Mouse (Mus musculus) cortical plate, adult 2 months (tissue): ENCODE data around the gene Drc1. TPM values are rescaled to one million over a fixed set of nuclear protein-coding genes. Genes with fewer than 3 reads are reported as not detected.

Experiments
- H3K27ac ChIP-seq: fragments of 200-500 bp; 2 replicates; pipeline ENCODE4 v1.5.1; 2012; ENCODE audit warnings: low read length, control low read depth, inconsistent platforms; ENCODE audit not compliant: insufficient read depth
- H3K4me1 ChIP-seq: fragments of 200-500 bp; 2 replicates; pipeline ENCODE4 v1.6.1; 2011; ENCODE audit warnings: low read length; ENCODE audit not compliant: control insufficient read depth, insufficient read depth
- H3K4me3 ChIP-seq: fragments of 200-500 bp; 2 replicates; pipeline ENCODE4 v1.5.1; 2011; ENCODE audit warnings: mild to moderate bottlenecking, low read length, control low read depth; ENCODE audit not compliant: insufficient read depth
- CTCF ChIP-seq: fragments of 200-500 bp; IDR thresholded peaks from 2 replicates; pipeline ENCODE4 v1.5.1; 2011; ENCODE audit warnings: mild to moderate bottlenecking, control low read depth, low read length; ENCODE audit not compliant: insufficient read depth; ENCODE audit errors: extremely low read depth
- POLR2A ChIP-seq: fragments of 200-500 bp; IDR thresholded peaks from 2 replicates; pipeline ENCODE4 v1.6.1; 2011; ENCODE audit warnings: mild to moderate bottlenecking, low read length, control low read depth; ENCODE audit not compliant: insufficient read depth; ENCODE audit errors: extremely low read depth
- polyA plus RNA-seq: library from polyadenylated mRNA; depleted of rRNA; stranded (reverse); fragments of >200 nt; gene quantifications from 2 replicates; pipeline ENCODE4 v1.2.3, GENCODE M21; 2012

Drc1 gene
- polyA plus RNA-seq, 1 experiment: 12.2 TPM

DNA sequence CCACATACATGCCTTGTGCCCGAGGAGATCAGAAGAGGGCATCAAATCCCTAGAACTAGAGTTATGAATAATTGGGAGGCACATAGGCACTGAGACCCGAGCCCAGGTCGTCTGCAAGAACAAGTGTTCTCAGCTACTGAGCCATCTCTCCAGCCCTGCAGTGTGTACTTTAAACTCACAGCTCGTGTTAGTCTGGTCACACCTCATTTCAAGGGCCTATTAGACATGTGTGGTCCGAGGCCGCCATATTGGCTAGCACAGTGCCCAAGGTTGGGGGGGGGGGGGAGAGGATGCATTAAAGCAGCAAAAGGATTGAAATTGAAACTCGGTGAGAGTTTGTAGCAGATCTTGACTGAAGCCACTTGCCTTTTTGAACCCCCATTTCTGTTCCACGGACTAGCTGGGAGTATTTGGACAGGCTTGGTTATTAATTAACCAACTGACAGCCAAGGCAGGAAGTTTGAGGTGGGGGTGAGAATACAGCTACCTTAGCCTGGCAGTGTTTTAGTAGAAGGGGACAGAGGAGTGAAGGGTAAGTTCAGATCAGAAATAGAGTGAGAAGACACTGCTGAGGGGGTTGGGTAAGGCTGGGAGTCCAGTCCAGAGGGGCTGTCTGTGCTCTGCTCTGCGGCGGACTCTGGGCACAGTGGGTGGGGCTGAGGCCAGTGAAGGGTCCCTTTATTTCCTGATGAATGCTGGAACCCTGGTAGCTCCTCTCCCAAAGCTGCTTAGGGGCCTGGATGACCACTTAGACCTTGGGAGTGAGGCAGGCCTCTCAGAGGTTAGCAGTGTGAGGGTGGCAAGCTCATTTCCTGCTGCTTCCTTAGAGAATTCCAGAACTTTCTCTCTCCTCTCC, 5.0 kb downstream of the Drc1 start:
- Histone ChIP-seq H3K27ac (no peak overlapping the region), H3K4me3 (no peak overlapping the region), H3K4me1 (no peaks in the 10 kb centered on the region)
- TF ChIP-seq POLR2A (no peak), CTCF (no peak)

DNA sequence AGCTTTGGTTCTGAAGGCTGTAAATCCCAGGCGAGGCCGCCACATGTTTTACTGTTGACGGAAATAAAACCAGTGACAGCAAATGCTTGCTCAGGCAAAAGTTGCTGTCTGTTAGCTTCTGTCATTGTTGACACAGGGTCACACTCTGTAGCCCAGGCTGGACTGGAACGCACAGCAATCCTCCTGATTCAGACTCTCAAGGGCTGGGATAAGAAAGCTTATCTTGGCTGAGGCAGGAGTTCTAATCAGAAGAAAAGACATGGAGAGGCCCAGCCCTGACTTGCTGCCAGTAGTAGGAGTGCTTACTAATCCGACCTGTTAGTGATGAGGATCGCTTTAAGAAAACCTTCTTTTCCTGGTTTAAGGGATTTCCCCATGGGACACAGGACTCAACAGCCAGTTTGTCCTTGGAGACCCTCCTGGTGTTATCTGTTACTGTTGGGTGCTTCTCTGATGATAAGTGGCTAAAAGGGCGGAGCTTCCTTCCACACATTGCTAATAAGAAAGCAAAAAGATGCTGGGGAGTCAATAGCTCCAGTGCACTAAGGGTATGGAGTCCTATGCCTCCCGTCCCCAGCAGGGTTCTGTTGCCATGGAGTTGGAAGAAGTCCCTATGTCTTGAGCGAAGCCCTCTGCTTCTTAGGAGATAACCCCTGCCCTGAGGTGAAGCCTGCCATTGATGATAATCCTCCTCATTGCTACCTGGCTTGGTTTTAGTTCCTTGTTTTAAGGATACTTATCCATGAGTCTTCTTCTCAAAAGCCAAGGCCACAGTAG, 6.1 kb downstream of the Drc1 start:
- H3K4me3 ChIP-seq: no peak overlapping the region
- H3K4me1 ChIP-seq: no peaks in the 10 kb centered on the region
- TF ChIP-seq POLR2A (no peak), CTCF (no peak)
- H3K27ac ChIP-seq: no peak overlapping the region

DNA sequence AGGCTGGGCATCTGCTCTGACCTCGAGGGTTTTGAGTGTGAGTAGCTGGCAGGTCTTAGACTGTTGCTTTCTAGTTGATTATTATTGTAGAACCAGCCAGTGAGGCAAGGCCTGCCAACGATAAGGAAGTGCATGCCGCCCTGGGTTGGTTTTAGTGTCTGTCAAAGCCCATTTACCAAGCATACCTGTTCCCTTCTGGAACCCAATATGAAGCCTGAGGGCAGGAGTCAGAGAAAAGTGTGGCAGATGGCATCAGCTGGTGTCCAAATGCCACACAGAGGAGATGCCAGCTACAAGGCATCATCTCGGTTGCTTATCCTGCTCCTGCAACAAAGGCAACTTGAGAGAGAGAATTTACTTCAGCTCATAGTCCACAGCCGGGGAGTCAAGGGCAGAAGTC, 59.6 kb downstream of the Drc1 start:
- H3K4me1 ChIP-seq: peaks cover 6% of the 10 kb centered on the region
- no peak for TF ChIP-seq POLR2A
- no peak for TF ChIP-seq CTCF
- no peak overlapping the region for H3K27ac ChIP-seq
- H3K4me3 ChIP-seq: no peak overlapping the region

DNA sequence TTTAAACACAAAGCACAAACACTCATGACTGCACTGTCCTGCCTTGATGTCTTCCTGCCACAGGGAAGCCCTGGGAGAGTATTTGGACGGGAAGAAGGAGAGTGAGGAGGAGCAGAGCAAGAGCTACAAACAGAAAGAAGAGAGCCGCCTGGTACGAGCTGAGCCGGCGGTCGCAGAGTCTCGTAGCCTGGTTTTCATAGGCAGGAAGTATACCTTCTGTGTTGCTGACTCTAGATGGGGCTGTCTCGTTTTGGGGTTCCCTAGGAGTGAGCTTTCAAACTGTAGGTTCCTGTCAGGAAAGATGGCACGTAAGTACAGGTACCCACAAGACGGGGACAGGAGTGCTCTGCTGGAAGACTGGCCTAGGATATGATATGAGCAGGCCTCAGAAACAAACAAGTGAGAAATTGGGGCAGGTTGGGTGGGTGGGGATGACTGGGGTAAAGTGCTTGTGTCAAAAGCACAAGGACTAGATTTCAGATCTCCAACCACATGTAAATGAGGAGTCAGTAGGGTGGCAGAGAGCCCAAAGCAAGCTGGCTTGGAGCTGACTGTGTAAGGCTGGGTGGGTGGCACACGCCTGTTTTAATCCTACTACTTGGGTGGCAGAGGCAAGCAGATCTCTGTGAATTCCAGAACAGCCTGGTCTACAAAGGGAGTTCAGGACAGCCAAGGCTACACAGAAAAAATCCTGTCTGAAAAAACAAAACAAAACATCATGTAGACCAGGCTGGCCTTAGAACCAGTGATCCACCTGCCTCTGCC, 60.6 kb downstream of the Drc1 start:
- no peak for TF ChIP-seq POLR2A
- TF ChIP-seq CTCF: no peak
- Histone ChIP-seq H3K27ac (0 out of 2 replicates have a peak overlapping the region, but pooled peaks have one; percentile 14), H3K4me3 (no peak overlapping the region), H3K4me1 (peaks cover 6% of the 10 kb centered on the region)

DNA sequence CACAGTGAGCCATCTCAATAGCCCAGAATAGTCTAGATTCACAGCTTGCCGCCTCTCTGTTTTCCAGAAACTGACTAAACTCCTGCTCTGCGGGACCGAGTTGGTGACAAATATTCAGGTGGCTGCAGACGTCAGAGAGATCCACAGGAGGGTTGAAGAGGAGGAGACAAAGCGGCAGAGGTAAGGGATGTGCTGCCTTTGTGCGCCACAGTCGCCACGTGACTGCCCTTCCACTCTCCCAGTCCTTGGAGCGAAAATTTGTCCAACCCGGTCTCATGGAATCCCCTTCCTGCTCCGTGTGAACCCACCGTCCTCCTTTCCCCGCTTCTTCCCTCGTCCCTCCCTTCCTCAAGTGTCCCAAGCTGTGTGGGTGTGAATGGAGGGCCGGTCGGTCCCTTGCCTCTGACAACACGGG, 61.4 kb downstream of the Drc1 start:
- Histone ChIP-seq H3K27ac (peak overlapping the region; percentile 70), H3K4me3 (no peak overlapping the region), H3K4me1 (peaks cover 6% of the 10 kb centered on the region)
- TF ChIP-seq CTCF (no peak), POLR2A (no peak)

DNA sequence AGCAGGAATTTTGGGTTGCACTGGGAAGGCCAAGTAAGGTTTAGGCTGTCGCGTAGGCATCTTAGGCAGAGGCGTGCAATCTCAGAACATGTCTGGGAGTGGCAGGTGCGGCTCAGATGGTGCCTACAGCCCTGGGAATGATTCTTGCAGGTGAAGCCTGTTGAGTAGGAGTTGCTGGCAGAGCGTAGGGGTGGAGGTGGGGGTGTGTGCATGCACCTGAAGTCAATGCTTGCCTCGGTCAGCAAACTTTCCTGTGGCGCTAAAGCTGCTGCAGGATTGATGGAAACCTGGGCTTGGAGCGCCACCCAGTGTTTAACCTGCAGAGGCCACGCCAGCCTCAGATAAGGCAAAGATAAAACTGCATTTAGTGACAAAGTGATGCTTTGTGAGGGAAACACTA, 61.9 kb downstream of the Drc1 start:
- Histone ChIP-seq H3K4me3 (no peak overlapping the region), H3K4me1 (peaks cover 6% of the 10 kb centered on the region), H3K27ac (no peak overlapping the region)
- TF ChIP-seq POLR2A (no peak), CTCF (peak; percentile 88)

DNA sequence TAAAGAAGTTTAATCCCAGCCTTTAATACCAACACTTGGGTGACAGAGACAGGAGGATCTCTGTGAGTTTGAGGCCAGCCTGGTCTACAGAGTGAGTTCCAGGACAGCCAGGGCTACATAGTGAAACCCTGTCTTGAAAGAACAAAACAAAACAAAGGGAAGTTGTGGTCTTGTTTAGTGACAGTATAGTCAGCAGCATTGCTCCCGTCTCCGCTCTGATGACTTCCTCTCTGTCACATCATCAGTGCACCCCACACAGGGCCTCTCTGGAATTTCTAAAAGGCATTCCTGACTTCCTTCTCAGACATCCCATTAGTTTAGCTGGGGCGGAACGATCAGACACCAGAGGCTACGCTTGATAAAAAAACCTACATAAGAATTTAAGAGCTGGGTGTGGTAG, 62.7 kb downstream of the Drc1 start:
- Histone ChIP-seq H3K4me1 (peaks cover 6% of the 10 kb centered on the region), H3K4me3 (no peak overlapping the region), H3K27ac (no peak overlapping the region)
- TF ChIP-seq POLR2A (no peak), CTCF (no peak)

DNA sequence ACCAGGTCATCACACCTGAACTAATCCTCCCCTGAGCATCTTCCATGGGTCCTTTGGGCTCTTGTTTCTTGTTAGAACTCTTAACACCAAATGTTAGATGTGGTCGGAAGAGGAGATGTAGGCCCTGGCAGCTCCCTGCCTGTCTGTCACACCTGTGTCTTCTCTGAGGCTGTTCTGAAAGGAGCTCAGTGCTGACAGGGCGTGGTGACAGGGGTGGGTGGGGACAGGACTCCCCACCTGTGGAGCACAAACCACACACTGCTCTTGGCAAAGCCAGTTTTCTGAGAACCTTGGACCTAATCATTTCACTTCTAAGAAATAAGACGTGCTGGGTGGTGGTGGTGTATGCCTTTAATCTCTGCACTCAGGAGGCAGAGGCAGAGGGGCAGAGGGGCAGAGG, 72.4 kb downstream of the Drc1 start:
- Histone ChIP-seq H3K4me3 (no peak overlapping the region), H3K27ac (no peak overlapping the region), H3K4me1 (no peaks in the 10 kb centered on the region)
- TF ChIP-seq CTCF (no peak), POLR2A (no peak)

DNA sequence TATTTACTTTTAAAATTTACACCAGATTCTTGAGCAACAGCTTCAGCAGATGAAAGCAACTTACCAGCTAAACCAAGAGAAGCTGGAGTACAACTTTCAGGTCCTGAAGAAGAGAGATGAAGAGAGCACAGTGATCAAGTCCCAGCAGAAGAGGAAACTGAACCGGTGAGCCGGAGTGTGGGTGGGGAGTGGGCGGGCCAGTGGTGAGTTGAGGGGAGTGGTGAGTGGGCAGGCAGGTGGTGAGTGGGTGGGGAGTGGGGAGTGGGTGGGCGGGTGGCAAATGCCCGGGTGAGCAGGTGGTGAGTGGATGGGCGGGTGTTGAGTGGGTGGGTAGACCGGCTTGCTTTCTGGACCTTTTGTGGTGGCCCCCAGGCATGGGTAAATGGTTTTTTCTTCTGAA, 73.9 kb downstream of the Drc1 start:
- H3K27ac ChIP-seq: no peak overlapping the region
- no peaks in the 10 kb centered on the region for H3K4me1 ChIP-seq
- TF ChIP-seq CTCF: no peak
- H3K4me3 ChIP-seq: no peak overlapping the region

DNA sequence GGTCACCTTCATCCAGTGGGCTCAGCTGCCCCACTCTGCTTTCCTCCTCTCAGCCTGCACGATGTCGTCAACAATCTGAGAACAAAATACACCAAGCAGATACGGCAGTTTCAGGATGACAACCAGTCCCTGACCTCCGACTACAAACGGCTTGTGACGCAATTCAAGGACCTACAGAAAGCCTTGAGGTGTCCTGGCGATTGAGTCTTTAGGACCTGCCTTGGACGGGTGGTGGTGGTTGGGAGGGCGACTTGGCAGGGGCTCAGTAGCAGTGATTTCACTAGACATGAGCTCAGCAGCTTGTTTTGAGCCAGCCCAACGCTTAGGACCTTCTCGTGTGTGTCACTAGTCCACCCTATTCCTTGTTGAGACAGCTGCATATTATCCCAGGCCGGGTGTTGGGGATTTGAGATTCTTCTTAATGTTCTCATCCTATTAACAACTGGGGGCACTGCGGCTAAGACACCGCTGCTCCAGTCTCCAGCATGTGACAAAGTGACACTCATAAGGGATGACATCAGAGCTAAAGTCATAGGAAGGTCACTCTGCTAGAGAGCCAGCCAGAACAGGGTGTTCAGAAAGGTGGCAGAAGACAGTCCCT, 74.5 kb downstream of the Drc1 start:
- Histone ChIP-seq H3K4me3 (no peak overlapping the region), H3K4me1 (no peaks in the 10 kb centered on the region), H3K27ac (no peak overlapping the region)
- TF ChIP-seq CTCF (no peak), POLR2A (no peak)
